20 mouse cellular contexts compared by ENCODE assay signal in genomic region chrX:99610096-99610495, GRCm38 (mm10).
"Had no signal": no experiment of that assay in that cellular context is flagged by ENCODE, and none has a peak within 500 bp of the region (broad histone marks: within the 10 kb centered on the region; RNA-seq: fewer than 3 reads in every experiment).

No protein-coding gene starts in this region.

- H3K9ac ChIP-seq: limb, embryonic 12.5 days; limb, embryonic 15.5 days; liver, embryonic 14.5 days; liver, postnatal 0 days; lung, embryonic 14.5 days; midbrain, embryonic 12.5 days; midbrain, embryonic 15.5 days; neural tube, embryonic 12.5 days; neural tube, embryonic 15.5 days; stomach, embryonic 15.5 days had no signal

- H3K4me2 ChIP-seq: limb, embryonic 12.5 days; limb, embryonic 15.5 days; liver, embryonic 11.5 days; lung, embryonic 14.5 days; midbrain, embryonic 12.5 days; midbrain, embryonic 15.5 days; neural tube, embryonic 12.5 days; neural tube, embryonic 15.5 days; stomach, embryonic 15.5 days had no signal

- DNase-seq: left cerebral cortex, postnatal 4 days; liver, postnatal 0 days; lung, embryonic 14.5 days; retina, postnatal 1 day; right cerebral cortex, postnatal 25 days; spleen, adult 18-20 months; thymus, adult 2 months; thymus, postnatal 25 days had no signal

- H3K4me1 ChIP-seq: midbrain, embryonic 15.5 days; neural tube, embryonic 15.5 days; stomach, embryonic 15.5 days had no signal

- H3K4me3 ChIP-seq: limb, embryonic 12.5 days; limb, embryonic 15.5 days; midbrain, embryonic 12.5 days; midbrain, embryonic 15.5 days; neural tube, embryonic 12.5 days; neural tube, embryonic 15.5 days; stomach, embryonic 15.5 days had no signal

- H3K9me3 ChIP-seq: limb, embryonic 12.5 days; limb, embryonic 15.5 days; midbrain, embryonic 12.5 days; midbrain, embryonic 15.5 days; neural tube, embryonic 12.5 days; neural tube, embryonic 15.5 days; stomach, embryonic 15.5 days had no signal

- H3K27ac ChIP-seq: limb, embryonic 12.5 days; limb, embryonic 15.5 days; liver, embryonic 14.5 days; macrophage; midbrain, embryonic 12.5 days; midbrain, embryonic 15.5 days; neural tube, embryonic 12.5 days; neural tube, embryonic 15.5 days; stomach, embryonic 15.5 days had no signal

- H3K36me3 ChIP-seq: limb, embryonic 12.5 days; limb, embryonic 15.5 days; midbrain, embryonic 12.5 days; midbrain, embryonic 15.5 days; neural tube, embryonic 12.5 days; neural tube, embryonic 15.5 days; stomach, embryonic 15.5 days had no signal

- ATAC-seq: intestine, embryonic 16.5 days; liver, postnatal 0 days; lung, postnatal 0 days; midbrain, embryonic 15.5 days had no signal
